Mouse (Mus musculus) neural tube, embryonic 15.5 days (tissue): Measurements from ENCODE around the gene B3gnt4. TPM values are rescaled to one million over a fixed set of nuclear protein-coding genes. Genes with fewer than 3 reads are reported as not detected.

Source experiments
- ATAC-seq: fragments of 200-750 bp; cut with Nextera tagmentation; 2 replicates; pipeline ENCODE4 v1.8.0; 2017; ENCODE audit warnings: mild to moderate bottlenecking, moderate TSS enrichment, moderate library complexity; ENCODE audit not compliant: low FRiP score
- H3K27ac ChIP-seq: fragments of 300-500 bp; sonication (generic); replicated peaks from 2 replicates; pipeline ENCODE4 v1.5.1; 2015; ENCODE audit warnings: mild to moderate bottlenecking, inconsistent platforms
- H3K27me3 ChIP-seq: fragments of 300-500 bp; sonication (generic); replicated peaks from 2 replicates; pipeline ENCODE4 v1.6.1; 2015; ENCODE audit warnings: inconsistent platforms
- H3K36me3 ChIP-seq: fragments of 300-500 bp; sonication (generic); 2 replicates; pipeline ENCODE4 v1.6.1; 2015; ENCODE audit warnings: inconsistent platforms
- H3K4me1 ChIP-seq: fragments of 300-500 bp; sonication (generic); 2 replicates; pipeline ENCODE4 v1.6.1; 2015; ENCODE audit warnings: inconsistent platforms
- H3K4me2 ChIP-seq: fragments of 300-500 bp; sonication (generic); 2 replicates; pipeline ENCODE4 v1.6.1; 2015; ENCODE audit warnings: inconsistent platforms, mild to moderate bottlenecking, moderate library complexity
- H3K4me3 ChIP-seq: fragments of 300-500 bp; sonication (generic); replicated peaks from 2 replicates; pipeline ENCODE4 v1.5.1; 2015; ENCODE audit warnings: mild to moderate bottlenecking, inconsistent platforms
- H3K9ac ChIP-seq: fragments of 300-500 bp; sonication (generic); replicated peaks from 2 replicates; pipeline ENCODE4 v1.6.1; 2015; ENCODE audit warnings: mild to moderate bottlenecking, inconsistent platforms
- H3K9me3 ChIP-seq: fragments of 300-500 bp; sonication (generic); replicated peaks from 2 replicates; pipeline ENCODE4 v1.6.1; 2016; ENCODE audit warnings: inconsistent platforms
- WGBS: fragments of 180-500 bp; shearing (Covaris S2); methylation state at CpG from one replicate; pipeline ENCODE4 v1.1.7; 2015; ENCODE audit warnings: mixed read lengths; 5-methylcytosine and 5-hydroxymethylcytosine counted together
- polyA plus RNA-seq: library from polyadenylated mRNA; unstranded; fragments of >200 nt; fragmentation: Nextera tagmentation; extraction: Ambion mirVana; gene quantifications from 2 replicates; pipeline ENCODE4 v1.2.1, GENCODE M21; 2015

B3gnt4 gene
- 1.0 and 1.1 TPM in 2 replicates for polyA plus RNA-seq

DNA sequence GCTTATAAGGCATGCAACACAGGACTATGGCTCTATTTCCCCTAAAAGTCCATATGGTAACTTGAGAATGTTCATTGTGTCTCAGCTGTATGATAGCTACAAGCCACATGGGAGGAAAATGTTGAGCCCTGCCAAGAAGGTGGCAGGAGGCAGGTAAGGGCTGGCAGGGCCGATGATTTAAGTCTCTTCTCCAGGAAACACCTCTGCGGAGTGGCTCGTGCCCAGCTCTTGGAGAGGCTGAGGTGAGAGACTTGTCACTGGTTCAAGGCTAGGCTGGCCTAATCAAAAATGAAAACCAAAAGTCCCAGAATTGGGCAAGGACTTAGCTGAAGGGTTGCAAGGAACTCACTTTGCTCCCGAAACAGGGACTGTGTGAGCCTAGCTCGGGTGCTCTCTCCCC lies at the start of gene B3gnt4:
Gene B3gnt4, plus strand, starts transcription at position 301 of the 400 bp plus-strand sequence.
- Histone ChIP-seq H3K27ac (no peak within 1 kb of the TSS), H3K9ac (no peak within 1 kb of the TSS), H3K36me3 (peaks cover 22% of the 10 kb centered on the region), H3K27me3 (peaks cover 5% of the 10 kb centered on the region), H3K4me1 (peaks cover 21% of the 10 kb centered on the region), H3K9me3 (no peaks in the 10 kb centered on the region), H3K4me2 (peak within 1 kb of the TSS; percentile 85), H3K4me3 (peak within 1 kb of the TSS; percentile 56; the same call in 1 of the 2 replicates)
- no peak for ATAC-seq
- 90% methylated on average over 5 of the region's 5 CpGs for WGBS

DNA sequence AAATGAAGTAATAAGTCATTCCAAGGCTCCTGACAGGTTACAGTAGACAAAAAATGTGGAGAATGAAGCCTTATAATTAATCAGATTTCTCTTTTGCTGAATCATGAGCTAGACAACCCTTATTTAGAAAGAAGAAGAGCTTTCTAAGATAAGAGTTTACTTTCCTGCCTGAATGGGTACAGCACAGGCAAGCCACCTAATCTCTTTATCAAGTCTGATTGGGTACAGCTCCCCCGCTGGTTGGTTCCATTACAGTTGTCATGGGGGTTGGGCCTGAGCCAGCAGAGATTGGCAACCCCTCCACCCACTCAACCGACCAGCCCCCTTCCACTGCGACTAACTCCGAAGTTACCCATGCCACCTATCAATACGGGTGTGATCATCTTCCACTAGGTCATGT lies 48.8 kb upstream of the B3gnt4 start:
- Histone ChIP-seq H3K9ac (no peak overlapping the region), H3K4me3 (no peak overlapping the region), H3K36me3 (peaks cover 18% of the 10 kb centered on the region), H3K27ac (no peak overlapping the region), H3K4me2 (no peak overlapping the region), H3K27me3 (no peaks in the 10 kb centered on the region), H3K9me3 (no peaks in the 10 kb centered on the region), H3K4me1 (no peaks in the 10 kb centered on the region)
- no peak for ATAC-seq
- WGBS: 71% methylated on average over 5 of the region's 5 CpGs

DNA sequence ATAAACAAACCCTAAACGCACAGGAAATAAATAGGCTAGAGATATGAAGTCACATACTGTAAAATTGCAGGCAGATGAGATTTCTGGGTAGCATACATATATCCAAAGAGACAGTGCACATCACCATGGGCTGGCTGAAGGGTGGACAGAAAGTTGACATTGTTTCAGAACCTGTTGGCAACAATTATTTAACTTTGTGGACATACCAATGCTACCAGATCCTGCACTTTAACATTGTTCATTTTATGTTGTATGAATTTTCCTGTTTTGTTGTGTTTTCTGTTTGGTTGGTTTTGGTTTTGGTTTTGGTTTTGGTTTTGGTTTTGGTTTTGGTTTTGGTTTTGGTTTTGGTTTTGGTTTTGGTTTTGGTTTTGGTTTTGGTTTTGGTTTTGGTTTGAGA lies 45.6 kb upstream of the B3gnt4 start:
- no peaks in the 10 kb centered on the region for H3K9me3 ChIP-seq
- H3K27ac ChIP-seq: no peak overlapping the region
- H3K27me3 ChIP-seq: no peaks in the 10 kb centered on the region
- no peaks in the 10 kb centered on the region for H3K4me1 ChIP-seq
- H3K36me3 ChIP-seq: no peaks in the 10 kb centered on the region
- H3K9ac ChIP-seq: no peak overlapping the region
- H3K4me3 ChIP-seq: no peak overlapping the region
- no peak overlapping the region for H3K4me2 ChIP-seq
- 97% methylated on average over 1 of the region's 1 CpGs for WGBS
- no peak for ATAC-seq

DNA sequence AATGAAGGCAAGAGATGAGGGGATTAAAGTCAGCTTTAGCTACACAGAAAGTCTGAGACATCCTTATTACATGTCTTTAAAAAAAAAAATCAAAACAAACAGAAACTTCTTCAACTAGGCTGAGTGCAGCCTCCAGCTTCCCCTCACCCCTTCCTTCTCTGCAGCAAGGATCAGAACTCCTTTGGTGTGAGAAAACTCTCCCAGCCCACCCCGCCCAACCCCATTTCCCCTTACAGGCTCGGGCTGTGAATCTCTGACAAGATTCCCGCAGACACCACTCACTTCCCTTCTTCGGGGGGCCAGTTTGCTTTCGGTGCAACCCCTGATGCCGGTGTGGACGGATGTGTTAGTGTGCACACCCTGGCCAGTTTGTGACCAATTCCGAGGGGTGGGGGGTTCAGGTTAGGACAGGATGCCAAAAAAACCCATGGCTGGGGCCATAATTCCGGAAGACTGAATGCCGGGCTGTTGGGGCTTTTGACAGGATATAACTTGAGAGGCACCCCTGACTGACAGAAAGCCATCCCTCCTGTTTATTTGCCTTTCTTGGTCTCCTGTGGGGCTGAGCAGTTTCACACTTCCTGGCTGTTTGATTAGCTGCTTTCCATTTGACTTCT lies 39.4 kb upstream of the B3gnt4 start:
- Histone ChIP-seq H3K4me3 (no peak overlapping the region), H3K27me3 (no peaks in the 10 kb centered on the region), H3K9ac (no peak overlapping the region), H3K4me2 (peak overlapping the region; percentile 36), H3K36me3 (no peaks in the 10 kb centered on the region), H3K4me1 (no peaks in the 10 kb centered on the region), H3K9me3 (no peaks in the 10 kb centered on the region), H3K27ac (no peak overlapping the region)
- ATAC-seq: no peak
- WGBS: 61% methylated on average over 10 of the region's 10 CpGs

DNA sequence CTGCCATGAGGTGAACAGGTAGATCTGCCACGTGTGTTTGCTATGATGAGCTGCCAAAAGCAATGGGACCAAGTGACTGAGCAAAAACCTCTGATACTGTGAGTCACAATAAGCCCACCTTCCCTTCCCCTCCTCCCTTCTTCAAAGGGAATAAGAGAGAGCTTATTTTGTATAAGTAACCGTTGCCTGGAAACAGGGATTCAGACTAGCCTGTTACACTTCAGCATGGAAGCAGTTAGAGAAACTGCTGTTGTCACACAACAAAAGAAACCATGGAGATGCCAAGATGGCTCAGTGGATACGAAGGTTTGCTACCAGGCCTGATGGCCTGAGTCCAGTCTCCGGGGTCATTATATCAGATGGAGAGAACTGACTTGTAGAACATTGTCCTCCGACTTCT lies 36.4 kb upstream of the B3gnt4 start:
- 51% methylated on average over 5 of the region's 5 CpGs for WGBS
- H3K9ac ChIP-seq: no peak overlapping the region
- no peak for ATAC-seq
- H3K4me3 ChIP-seq: no peak overlapping the region
- no peaks in the 10 kb centered on the region for H3K36me3 ChIP-seq
- H3K27ac ChIP-seq: no peak overlapping the region
- H3K4me2 ChIP-seq: no peak overlapping the region
- no peaks in the 10 kb centered on the region for H3K4me1 ChIP-seq
- H3K9me3 ChIP-seq: no peaks in the 10 kb centered on the region
- H3K27me3 ChIP-seq: no peaks in the 10 kb centered on the region

DNA sequence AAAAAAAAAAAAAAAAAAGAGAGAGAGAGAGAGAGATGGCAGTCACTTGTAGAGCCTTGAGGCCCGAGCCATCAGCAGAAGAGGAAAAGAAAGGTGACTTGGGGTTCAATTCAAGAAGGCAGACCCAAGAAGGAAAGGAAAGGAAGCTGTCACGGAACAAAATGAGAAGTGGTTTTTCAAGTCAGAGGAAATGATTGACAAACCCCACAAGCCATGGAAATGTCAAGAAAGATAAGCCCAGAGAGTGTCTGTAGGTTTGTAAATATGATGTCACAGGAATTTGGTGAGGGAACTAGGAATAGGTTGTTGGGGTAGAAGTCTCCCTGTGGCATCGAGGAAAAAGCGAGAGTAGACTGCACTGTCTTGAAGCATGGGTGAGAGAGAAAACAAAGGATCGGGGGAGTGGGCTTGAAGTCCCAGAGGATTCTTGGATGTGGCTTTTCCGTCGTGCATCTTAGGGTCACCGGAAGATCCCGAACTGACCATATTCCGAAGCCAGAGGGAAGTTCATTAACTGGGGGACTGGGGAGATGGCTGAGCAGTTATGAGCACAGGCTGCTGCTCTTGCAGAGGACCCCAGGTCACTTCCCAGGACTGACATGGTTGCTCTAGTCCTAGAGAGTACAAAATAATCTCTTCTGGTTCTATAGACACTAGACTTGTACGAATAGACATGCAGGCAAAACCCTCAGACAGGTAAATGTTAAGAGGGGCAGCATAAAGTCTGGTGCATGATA lies 22.4 kb upstream of the B3gnt4 start:
- no peak overlapping the region for H3K4me2 ChIP-seq
- WGBS: 89% methylated on average over 11 of the region's 11 CpGs
- no peak for ATAC-seq
- no peaks in the 10 kb centered on the region for H3K9me3 ChIP-seq
- no peak overlapping the region for H3K4me3 ChIP-seq
- H3K27ac ChIP-seq: no peak overlapping the region
- peaks cover 12% of the 10 kb centered on the region for H3K4me1 ChIP-seq
- H3K27me3 ChIP-seq: 0 out of 2 replicates have a peak, but pooled peaks cover 7% of the 10 kb centered on the region
- H3K9ac ChIP-seq: no peak overlapping the region
- no peaks in the 10 kb centered on the region for H3K36me3 ChIP-seq

DNA sequence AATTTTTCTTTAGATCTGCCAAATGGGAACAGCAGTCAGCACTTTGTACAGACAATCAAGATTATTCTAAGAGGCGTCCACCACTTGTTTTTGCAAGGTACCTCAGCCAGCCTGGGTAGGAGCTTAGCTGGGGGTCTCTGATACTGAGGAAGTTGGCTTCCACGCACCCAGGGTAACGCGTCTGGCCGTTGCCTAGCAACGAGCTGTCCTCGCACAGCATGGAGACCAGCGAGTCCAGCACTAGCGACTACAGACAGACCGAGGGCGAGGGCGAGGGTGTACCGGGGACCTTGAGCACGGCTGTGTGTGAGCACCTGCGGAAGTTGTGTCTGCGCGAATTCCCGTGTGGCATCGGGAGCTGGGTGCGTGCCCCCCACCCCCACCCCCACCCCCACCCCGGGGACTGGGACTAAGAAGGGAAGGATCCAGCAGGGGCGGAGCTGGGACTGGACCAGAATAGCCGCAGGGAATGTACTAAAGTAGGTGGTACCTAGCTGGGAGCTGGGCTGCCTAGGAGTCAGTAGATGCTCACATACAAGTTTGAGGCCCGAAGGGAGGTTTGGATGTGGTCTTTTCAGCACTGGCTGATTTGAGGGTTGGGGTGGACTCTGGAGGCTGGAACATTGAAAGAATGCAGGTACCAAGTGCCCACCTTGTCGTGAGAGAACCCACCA lies 21.0 kb upstream of the B3gnt4 start, which contains the start of the genes Lrrc43 and Il31:
Gene Lrrc43, plus strand, starts transcription at position 194 of the 674 bp plus-strand sequence.
Gene Il31, minus strand, starts transcription at position 378 of the 674 bp plus-strand sequence.
- ATAC-seq: no peak
- Histone ChIP-seq H3K4me2 (peak within 1 kb of the TSS; percentile 60), H3K4me3 (peak within 1 kb of the TSS; percentile 28), H3K9ac (no peak within 1 kb of the TSS; the same call in 1 of the 2 replicates), H3K27ac (no peak within 1 kb of the TSS), H3K36me3 (no peaks in the 10 kb centered on the region), H3K9me3 (no peaks in the 10 kb centered on the region), H3K27me3 (0 out of 2 replicates have a peak, but pooled peaks cover 7% of the 10 kb centered on the region), H3K4me1 (peaks cover 12% of the 10 kb centered on the region)
- WGBS: 7% methylated on average over 25 of the region's 25 CpGs

DNA sequence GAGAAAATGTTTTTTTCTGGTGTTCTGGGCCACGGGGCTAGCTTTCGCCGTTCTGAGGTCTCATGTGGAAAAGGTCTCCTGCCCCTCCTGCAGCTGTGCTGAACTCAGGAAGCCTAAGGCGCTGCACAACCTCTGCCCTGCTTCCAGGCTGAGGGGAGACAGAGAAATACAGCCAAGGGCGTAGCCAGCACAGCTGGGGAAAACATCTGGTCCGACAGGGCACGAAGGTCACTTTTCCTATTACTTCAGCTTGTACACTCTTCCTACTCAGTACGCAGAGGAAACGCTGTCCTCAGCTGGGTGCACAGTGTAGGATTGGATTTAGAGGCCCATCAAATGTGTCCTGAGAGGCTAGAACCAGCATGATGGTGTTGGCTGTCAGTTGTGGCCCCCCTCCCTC lies 20.3 kb upstream of the B3gnt4 start:
- Histone ChIP-seq H3K4me1 (peaks cover 12% of the 10 kb centered on the region), H3K9me3 (no peaks in the 10 kb centered on the region), H3K27me3 (0 out of 2 replicates have a peak, but pooled peaks cover 7% of the 10 kb centered on the region), H3K27ac (no peak overlapping the region), H3K9ac (no peak overlapping the region), H3K36me3 (no peaks in the 10 kb centered on the region), H3K4me3 (no peak overlapping the region), H3K4me2 (peak overlapping the region; percentile 60; the same call in 1 of the 2 replicates)
- no peak for ATAC-seq
- 71% methylated on average over 9 of the region's 9 CpGs for WGBS

DNA sequence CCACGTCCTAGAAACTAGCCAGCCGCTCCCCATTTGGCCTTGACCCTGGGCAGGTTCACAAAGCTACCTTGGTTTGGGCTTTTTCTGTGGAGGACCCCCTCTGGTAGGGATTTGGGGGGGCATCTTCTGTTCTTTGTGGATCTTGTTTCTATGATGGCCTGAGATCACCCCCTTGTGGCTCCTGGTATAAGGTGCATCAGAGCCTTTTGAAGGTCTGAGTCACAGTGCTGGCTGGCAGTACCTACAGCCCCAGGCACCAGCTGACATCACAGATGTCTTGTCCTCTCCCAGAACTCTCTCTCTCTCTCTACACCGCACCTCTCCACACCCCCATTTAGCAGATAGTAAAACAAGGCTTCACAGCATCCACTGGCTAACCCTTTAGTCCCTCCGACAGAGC lies 10.5 kb upstream of the B3gnt4 start:
- Histone ChIP-seq H3K27ac (no peak overlapping the region), H3K27me3 (no peaks in the 10 kb centered on the region; the same call in 1 of the 2 replicates), H3K36me3 (no peaks in the 10 kb centered on the region), H3K4me2 (no peak overlapping the region), H3K9me3 (no peaks in the 10 kb centered on the region), H3K9ac (no peak overlapping the region), H3K4me1 (peaks cover 8% of the 10 kb centered on the region), H3K4me3 (no peak overlapping the region)
- no peak for ATAC-seq
- WGBS: 53% methylated on average over 4 of the region's 4 CpGs

DNA sequence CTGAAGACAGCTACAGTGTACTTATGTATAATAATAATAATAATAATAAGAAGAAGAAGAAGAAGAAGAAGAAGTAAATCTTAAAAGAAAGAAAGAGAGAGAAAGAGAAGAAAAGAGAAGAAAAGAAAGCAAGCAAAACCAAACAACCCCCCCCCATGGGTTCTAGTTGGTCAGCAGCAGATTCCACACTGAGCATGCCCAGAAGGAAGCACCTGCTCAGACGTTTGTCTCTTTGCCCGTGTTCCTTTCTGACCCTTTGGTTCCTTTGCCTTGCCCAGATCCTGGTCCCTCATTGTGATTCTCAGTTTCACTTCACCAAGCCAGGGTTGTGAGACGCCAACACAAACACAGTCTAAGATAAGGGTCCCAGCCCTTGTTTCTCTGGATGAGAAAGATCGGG lies 8.3 kb upstream of the B3gnt4 start:
- peaks cover 5% of the 10 kb centered on the region for H3K27me3 ChIP-seq
- H3K36me3 ChIP-seq: no peaks in the 10 kb centered on the region
- H3K9ac ChIP-seq: no peak overlapping the region
- H3K4me3 ChIP-seq: no peak overlapping the region
- no peak for ATAC-seq
- H3K4me1 ChIP-seq: peaks cover 8% of the 10 kb centered on the region
- no peak overlapping the region for H3K4me2 ChIP-seq
- WGBS: 73% methylated on average over 4 of the region's 4 CpGs
- H3K9me3 ChIP-seq: no peaks in the 10 kb centered on the region
- H3K27ac ChIP-seq: no peak overlapping the region

DNA sequence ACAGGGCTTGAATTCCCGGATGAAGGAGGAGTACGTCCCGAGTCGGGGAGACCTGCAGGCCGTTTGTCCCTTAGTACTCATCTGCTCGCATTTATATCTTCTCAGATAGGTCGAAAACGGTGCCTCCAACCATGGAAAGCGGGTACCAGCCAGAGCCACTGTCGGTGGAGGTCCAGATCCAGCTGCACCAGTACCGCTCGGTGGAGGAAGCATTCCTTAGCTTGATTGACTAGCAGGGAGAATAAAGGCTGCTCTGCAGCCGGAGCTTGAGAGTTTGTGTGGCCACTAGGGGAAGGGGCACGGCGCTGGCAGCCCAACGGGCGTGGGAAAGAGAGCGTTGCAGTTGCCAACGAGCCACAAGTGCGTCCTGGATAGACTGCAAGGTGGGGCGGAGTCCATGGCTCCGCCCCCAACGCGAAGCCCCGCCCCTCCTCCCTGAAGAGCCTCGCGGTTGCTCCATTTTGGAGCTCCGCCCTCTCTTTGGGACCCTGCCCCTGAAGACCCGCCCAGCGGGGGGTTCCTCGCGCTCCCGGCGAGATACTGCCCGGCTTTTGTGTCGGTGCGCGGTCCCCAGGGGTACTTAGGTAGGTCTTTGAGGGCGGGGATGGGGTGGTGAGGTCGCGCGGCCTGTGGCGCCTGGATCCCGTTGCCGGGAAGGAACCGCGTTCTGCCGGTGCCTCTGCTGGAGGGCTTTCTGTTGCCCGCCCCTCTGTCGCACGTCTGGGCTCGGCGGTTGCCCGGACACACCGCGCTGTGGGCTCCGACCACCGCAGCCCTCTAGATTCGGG lies 2.1 kb upstream of the B3gnt4 start:
- Histone ChIP-seq H3K27ac (no peak overlapping the region), H3K36me3 (peaks cover 11% of the 10 kb centered on the region), H3K27me3 (peaks cover 5% of the 10 kb centered on the region), H3K4me1 (peaks cover 21% of the 10 kb centered on the region), H3K9ac (peak overlapping the region; percentile 59), H3K9me3 (no peaks in the 10 kb centered on the region), H3K4me2 (peak overlapping the region; percentile 85), H3K4me3 (peak overlapping the region; percentile 56)
- WGBS: 1% methylated on average over 59 of the region's 59 CpGs
- ATAC-seq: peak; percentile 92
